Mouse (Mus musculus): ENCODE measurements around the gene Sik2. TPM values are rescaled to one million over a fixed set of nuclear protein-coding genes. Genes with fewer than 3 reads are reported as not detected.

Gene Sik2
- total and polyA plus RNA-seq, 3 experiments, result 1.9 to 8.2 (median 6.0) TPM

GRCm38 (mm10) chr9:50845547-50845946 is 163.3 kb downstream of the Sik2 start:
- no peak for DNase-seq (ENCODE audit: extremely low read depth)
- H3K4me3 ChIP-seq (replicated peaks in 1 of 3; ENCODE audit: low read depth in 2 of 3, low read length in 2 of 3, poor library complexity in 1 of 3), result no peak overlapping the region
- in situ Hi-C loops (cut with MboI; ENCODE audit: low pct_ligation_motif_present, low pct_unique_long_range_greater_than_20kb, low sequenced_read_pairs), result loop anchor here (25.0 kb wide), 1 partner anchor 292 kb away; no protein-coding TSS in a partner anchor
- dilution Hi-C loops (cut with MboI; ENCODE audit: extremely low pct_ligation_motif_present, extremely low pct_unique_long_range_greater_than_20kb, low sequenced_read_pairs), result no loop called here
- H3K9me3 ChIP-seq (replicated peaks; ENCODE audit: low read length), result no peaks in the 10 kb centered on the region
- peaks cover 13 to 32% of the 10 kb centered on the region in 2 experiments for H3K4me1 ChIP-seq (ENCODE audit: control insufficient read depth in 1 of 2, insufficient read depth in 2 of 2)
- no peaks in the 10 kb centered on the region for H3K27me3 ChIP-seq (replicated peaks)
- TF ChIP-seq MXI1 (IDR thresholded peaks at IDR 0.05; ENCODE audit: low read depth, low read length), result no peak
- TF ChIP-seq ZKSCAN1 (IDR thresholded peaks at IDR 0.05; ENCODE audit: borderline replicate concordance, low read depth, low read length), result no peak
- no peak for TF ChIP-seq CHD2 (IDR thresholded peaks at IDR 0.05; ENCODE audit: low read length)
- no peak for TF ChIP-seq PAX5 (IDR thresholded peaks at IDR 0.05; ENCODE audit: low read length)
- TF ChIP-seq ELF1 (IDR thresholded peaks at IDR 0.05; ENCODE audit: low read depth, low read length), result no peak
- no peak for TF ChIP-seq USF2 (conservative IDR thresholded peaks at IDR 0.05; ENCODE audit: low read depth, low read length)
- H3K79me2 ChIP-seq (replicated peaks; ENCODE audit: control insufficient read depth, extremely low read depth, insufficient read depth, poor library complexity, severe bottlenecking), result no peaks in the 10 kb centered on the region
- H3K27ac ChIP-seq (ENCODE audit: insufficient read depth, low read depth), result no peak overlapping the region
- no peak overlapping the region for H3K4me2 ChIP-seq (ENCODE audit: insufficient read depth, low read depth, poor library complexity, severe bottlenecking)
- H3K9ac ChIP-seq (ENCODE audit: insufficient read depth, low read depth), result no peak overlapping the region
- H3K36me3 ChIP-seq (replicated peaks in 1 of 2; ENCODE audit: control insufficient read depth in 1 of 2, insufficient read depth in 1 of 2, low read length in 1 of 2), result peaks cover 11 to 35% of the 10 kb centered on the region in 2 experiments

GRCm38 (mm10) chr9:50845081-50845480 is 163.8 kb downstream of the Sik2 start, which contains the start of gene Ppp2r1b:
Gene Ppp2r1b, plus strand, starts transcription at chr9:50845301.
- dilution Hi-C loops (cut with MboI; ENCODE audit: extremely low pct_ligation_motif_present, extremely low pct_unique_long_range_greater_than_20kb, low sequenced_read_pairs) (no loop called here), in situ Hi-C loops (cut with MboI; ENCODE audit: low pct_ligation_motif_present, low pct_unique_long_range_greater_than_20kb, low sequenced_read_pairs) (loop anchor here (25.0 kb wide), 1 partner anchor 292 kb away; no protein-coding TSS in a partner anchor)
- peaks cover 11 to 37% of the 10 kb centered on the region in 2 experiments for H3K36me3 ChIP-seq (replicated peaks in 1 of 2; ENCODE audit: control insufficient read depth in 1 of 2, insufficient read depth in 1 of 2, low read length in 1 of 2)
- H3K4me2 ChIP-seq (ENCODE audit: insufficient read depth, low read depth, poor library complexity, severe bottlenecking), result no peak within 1 kb of the TSS
- no peak for DNase-seq (ENCODE audit: extremely low read depth)
- no peaks in the 10 kb centered on the region for H3K27me3 ChIP-seq (replicated peaks)
- H3K4me3 ChIP-seq (replicated peaks in 1 of 3; ENCODE audit: low read depth in 2 of 3, low read length in 2 of 3, poor library complexity in 1 of 3), result no peak within 1 kb of the TSS
- H3K4me1 ChIP-seq (ENCODE audit: control insufficient read depth in 1 of 2, insufficient read depth in 2 of 2), result peaks cover 13 to 32% of the 10 kb centered on the region in 2 experiments
- TF ChIP-seq NRF1 (IDR thresholded peaks at IDR 0.05; ENCODE audit: low read depth, low read length) (no peak), ZC3H11A (IDR thresholded peaks at IDR 0.05; ENCODE audit: low read depth, low read length) (no peak), JUN (IDR thresholded peaks at IDR 0.05; ENCODE audit: insufficient read depth, low read depth, low read length) (no peak), TCF12 (IDR thresholded peaks at IDR 0.05; ENCODE audit: low read depth, low read length) (no peak), SMC3 (IDR thresholded peaks at IDR 0.05; ENCODE audit: low read depth, low read length) (no peak), NELFE (IDR thresholded peaks at IDR 0.05; ENCODE audit: low read depth, low read length) (no peak), MYC (IDR thresholded peaks at IDR 0.05; ENCODE audit: low read depth, low read length) (no peak), POLR2A (IDR thresholded peaks at IDR 0.05; ENCODE audit: low read depth, low read length) (no peak), ZMIZ1 (IDR thresholded peaks at IDR 0.05; ENCODE audit: low read depth, low read length) (no peak), SIN3A (IDR thresholded peaks at IDR 0.05; ENCODE audit: low read length) (no peak), MEF2A (IDR thresholded peaks at IDR 0.05; ENCODE audit: borderline replicate concordance, low read depth, low read length) (no peak), EP300 (IDR thresholded peaks at IDR 0.05; ENCODE audit: low read length) (no peak), USF2 (conservative IDR thresholded peaks at IDR 0.05; ENCODE audit: low read depth, low read length) (no peak), CTCF (conservative IDR thresholded peaks at IDR 0.05 in 1 of 2, IDR thresholded peaks at IDR 0.05 in 1 of 2; ENCODE audit: low read depth in 2 of 2, low read length in 2 of 2) (no peak), MAX (IDR thresholded peaks at IDR 0.05; ENCODE audit: low read length) (no peak)
- no peaks in the 10 kb centered on the region for H3K79me2 ChIP-seq (replicated peaks; ENCODE audit: control insufficient read depth, extremely low read depth, insufficient read depth, poor library complexity, severe bottlenecking)
- no peak within 1 kb of the TSS for H3K27ac ChIP-seq (ENCODE audit: insufficient read depth, low read depth)
- H3K9me3 ChIP-seq (replicated peaks; ENCODE audit: low read length), result no peaks in the 10 kb centered on the region
- H3K9ac ChIP-seq (ENCODE audit: insufficient read depth, low read depth), result no peak within 1 kb of the TSS

Other genes with a start within 250 kb of the Sik2 start
- gene Fdxacb1, start 240.8 kb downstream of the Sik2 start, total RNA-seq (2012; rRNA removed), result 5.5 and 5.6 TPM in 2 replicates
- 9.5 and 10.6 TPM in 2 replicates for gene Fdxacb1, start 240.8 kb downstream of the Sik2 start, total RNA-seq (2014; rRNA removed)
- gene Fdxacb1, start 240.8 kb downstream of the Sik2 start, polyA plus RNA-seq (2012; ENCODE audit: insufficient read length, low read depth), result 7.5 and 8.5 TPM in 2 replicates
- gene Alg9, start 234.1 kb downstream of the Sik2 start, total RNA-seq (2012; rRNA removed), result 24.4 and 25.7 TPM in 2 replicates
- 31.4 and 40.1 TPM in 2 replicates for gene Alg9, start 234.1 kb downstream of the Sik2 start, total RNA-seq (2014; rRNA removed)
- gene Alg9, start 234.1 kb downstream of the Sik2 start, polyA plus RNA-seq (2012; ENCODE audit: insufficient read length, low read depth), result 31.1 and 39.6 TPM in 2 replicates
- gene 1110032A03Rik, start 233.6 kb downstream of the Sik2 start, total RNA-seq (2012; rRNA removed), result 6.3 and 7.7 TPM in 2 replicates
- gene 1110032A03Rik, start 233.6 kb downstream of the Sik2 start, total RNA-seq (2014; rRNA removed), result 11.3 and 11.7 TPM in 2 replicates
- gene 1110032A03Rik, start 233.6 kb downstream of the Sik2 start, polyA plus RNA-seq (2012; ENCODE audit: insufficient read length, low read depth), result 9.0 and 9.4 TPM in 2 replicates
- 42.1 and 54.9 TPM in 2 replicates for gene Ppp2r1b, start 163.8 kb downstream of the Sik2 start, total RNA-seq (2012; rRNA removed)
- gene Ppp2r1b, start 163.8 kb downstream of the Sik2 start, total RNA-seq (2014; rRNA removed), result 39.3 and 39.6 TPM in 2 replicates
- 63.6 and 66.6 TPM in 2 replicates for gene Ppp2r1b, start 163.8 kb downstream of the Sik2 start, polyA plus RNA-seq (2012; ENCODE audit: insufficient read length, low read depth)
- gene Btg4, start 51.8 kb upstream of the Sik2 start, total RNA-seq (2012; rRNA removed), result not detected in 2 replicates
- gene Btg4, start 51.8 kb upstream of the Sik2 start, total RNA-seq (2014; rRNA removed), result not detected in 2 replicates
- not detected in 2 replicates for gene Btg4, start 51.8 kb upstream of the Sik2 start, polyA plus RNA-seq (2012; ENCODE audit: insufficient read length, low read depth)
- gene Layn, start 68.0 kb upstream of the Sik2 start, total RNA-seq (2012; rRNA removed), result not detected in 2 replicates
- not detected in 2 replicates for gene Layn, start 68.0 kb upstream of the Sik2 start, total RNA-seq (2014; rRNA removed)
- gene Layn, start 68.0 kb upstream of the Sik2 start, polyA plus RNA-seq (2012; ENCODE audit: insufficient read length, low read depth), result not detected in 2 replicates
- gene 4833427G06Rik, start 93.0 kb upstream of the Sik2 start, total RNA-seq (2012; rRNA removed), result 0.25 and 0.29 TPM in 2 replicates
- gene 4833427G06Rik, start 93.0 kb upstream of the Sik2 start, total RNA-seq (2014; rRNA removed), result not detected in 2 replicates
- gene 4833427G06Rik, start 93.0 kb upstream of the Sik2 start, polyA plus RNA-seq (2012; ENCODE audit: insufficient read length, low read depth), result not detected in 2 replicates
- gene Gm32742, start 156.4 kb upstream of the Sik2 start, total RNA-seq (2012; rRNA removed), result 0.38 and 0.42 TPM in 2 replicates
- 0.23 TPM in 2 replicates for gene Gm32742, start 156.4 kb upstream of the Sik2 start, total RNA-seq (2014; rRNA removed)
- 0.74 and 0.77 TPM in 2 replicates for gene Gm32742, start 156.4 kb upstream of the Sik2 start, polyA plus RNA-seq (2012; ENCODE audit: insufficient read length, low read depth)
- gene Pou2af1, start 204.6 kb upstream of the Sik2 start, total RNA-seq (2012; rRNA removed), result 87.4 and 108 TPM in 2 replicates
- 173 and 183 TPM in 2 replicates for gene Pou2af1, start 204.6 kb upstream of the Sik2 start, total RNA-seq (2014; rRNA removed)
- gene Pou2af1, start 204.6 kb upstream of the Sik2 start, polyA plus RNA-seq (2012; ENCODE audit: insufficient read length, low read depth), result 255 and 303 TPM in 2 replicates